Mouse (Mus musculus) forebrain, embryonic 14.5 days (tissue): ENCODE measurements at regions not wholly inside any gene's neighbourhood (a gene's known extent, or its start where the extent isn't known, plus 50 kb on each side); places are given as distances from the start of the nearest gene placed in this dataset. TPM values are rescaled to one million over a fixed set of nuclear protein-coding genes. Genes with fewer than 3 reads are reported as not detected.

Source experiments
- ATAC-seq: fragments of 200-750 bp; cut with Nextera tagmentation; 2 replicates; pipeline ENCODE4 v1.8.0; 2017; ENCODE audit warnings: mild to moderate bottlenecking, moderate library complexity
- DNase-seq: peaks from one replicate; pipeline ENCODE4 v3.0.0-alpha.2; 2015; ENCODE audit warnings: low spot score
- H3K27ac ChIP-seq: fragments of 300-500 bp; sonication (generic); 2 replicates; pipeline ENCODE4 v1.5.1; 2014; ENCODE audit warnings: low read depth, mild to moderate bottlenecking, control low read depth, low read length, moderate library complexity
- H3K27me3 ChIP-seq: fragments of 300-500 bp; sonication (generic); replicated peaks from 2 replicates; pipeline ENCODE4 v1.6.1; 2014; ENCODE audit warnings: low read length, control low read depth, mixed read lengths; ENCODE audit not compliant: control insufficient read depth, insufficient read depth
- H3K36me3 ChIP-seq: fragments of 300-500 bp; sonication (generic); 2 replicates; pipeline ENCODE4 v1.6.1; 2014; ENCODE audit warnings: low read length, control low read depth; ENCODE audit not compliant: control insufficient read depth, insufficient read depth
- H3K4me1 ChIP-seq: fragments of 300-500 bp; sonication (generic); 2 replicates; pipeline ENCODE4 v1.6.1; 2014; ENCODE audit warnings: antibody characterized with exemption, low read length, control low read depth; ENCODE audit not compliant: control insufficient read depth, insufficient read depth
- H3K4me2 ChIP-seq: fragments of 300-500 bp; sonication (generic); 2 replicates; pipeline ENCODE4 v1.6.1; 2014; ENCODE audit warnings: mild to moderate bottlenecking, control low read depth, low read length
- H3K4me3 ChIP-seq: fragments of 300-500 bp; sonication (generic); 2 replicates; pipeline ENCODE4 v1.5.1; 2014; ENCODE audit warnings: low read depth, low read length, control low read depth
- H3K9ac ChIP-seq: fragments of 300-500 bp; sonication (generic); 2 replicates; pipeline ENCODE4 v1.6.1; 2014; ENCODE audit warnings: mild to moderate bottlenecking, low read length, control low read depth, moderate library complexity
- H3K9me3 ChIP-seq: fragments of 300-500 bp; sonication (generic); replicated peaks from 2 replicates; pipeline ENCODE4 v1.6.1; 2016; ENCODE audit warnings: low read length, control low read depth, mixed read lengths; ENCODE audit not compliant: control insufficient read depth
- WGBS: fragments of 180-500 bp; shearing (Covaris S2); extraction: QIAGEN DNeasy Blood & Tissue Kit; methylation state at CpG from one replicate; pipeline ENCODE4 v1.1.7; 2014; 5-methylcytosine and 5-hydroxymethylcytosine counted together
- microRNA-seq: library from miRNA; unstranded; fragments of <30 nt; microRNA quantifications from one replicate; pipeline ENCODE4, GENCODE M21; 2016

GRCm38 (mm10) chr5:120356950-120357349, 74.5 kb upstream of the Lhx5 start:
- H3K4me3 ChIP-seq, result no peak overlapping the region
- 79% methylated on average over 4 of the region's 4 CpGs for WGBS
- H3K4me2 ChIP-seq, result no peak overlapping the region
- H3K9ac ChIP-seq, result no peak overlapping the region
- H3K9me3 ChIP-seq, result no peaks in the 10 kb centered on the region
- ATAC-seq (no peak), DNase-seq (no peak)
- H3K36me3 ChIP-seq, result no peaks in the 10 kb centered on the region
- H3K27ac ChIP-seq, result no peak overlapping the region
- H3K4me1 ChIP-seq, result no peaks in the 10 kb centered on the region
- no peaks in the 10 kb centered on the region for H3K27me3 ChIP-seq

- H3K27me3 ChIP-seq, result no peaks in the 10 kb centered on the region
- no peak overlapping the region for H3K9ac ChIP-seq
- 14% methylated on average over 18 of the region's 20 CpGs for WGBS
- no peak overlapping the region for H3K4me3 ChIP-seq
- no peak overlapping the region for H3K4me2 ChIP-seq
- peak; percentile 30 for DNase-seq
- no peaks in the 10 kb centered on the region for H3K9me3 ChIP-seq
- H3K27ac ChIP-seq, result no peak overlapping the region
- no peak; the same call in 1 of the 2 replicates for ATAC-seq
- no peaks in the 10 kb centered on the region for H3K4me1 ChIP-seq
- H3K36me3 ChIP-seq, result no peaks in the 10 kb centered on the region
Measured at GRCm38 (mm10) chr5:120358084-120358690, 73.3 kb upstream of the Lhx5 start.

- Histone ChIP-seq H3K27ac (peak overlapping the region; percentile 71), H3K27me3 (no peaks in the 10 kb centered on the region), H3K9me3 (no peaks in the 10 kb centered on the region), H3K4me1 (peaks cover 4% of the 10 kb centered on the region; the same call in 1 of the 2 replicates), H3K9ac (peak overlapping the region; percentile 32; the same call in 1 of the 2 replicates), H3K4me2 (peak overlapping the region; percentile 15; the same call in 1 of the 2 replicates), H3K4me3 (no peak overlapping the region), H3K36me3 (no peaks in the 10 kb centered on the region)
- 25% methylated on average over 10 of the region's 10 CpGs for WGBS
- ATAC-seq (peak; percentile 87), DNase-seq (peak; percentile 80)
Measured at GRCm38 (mm10) chr5:120365950-120366467, 65.5 kb upstream of the Lhx5 start.

DNA sequence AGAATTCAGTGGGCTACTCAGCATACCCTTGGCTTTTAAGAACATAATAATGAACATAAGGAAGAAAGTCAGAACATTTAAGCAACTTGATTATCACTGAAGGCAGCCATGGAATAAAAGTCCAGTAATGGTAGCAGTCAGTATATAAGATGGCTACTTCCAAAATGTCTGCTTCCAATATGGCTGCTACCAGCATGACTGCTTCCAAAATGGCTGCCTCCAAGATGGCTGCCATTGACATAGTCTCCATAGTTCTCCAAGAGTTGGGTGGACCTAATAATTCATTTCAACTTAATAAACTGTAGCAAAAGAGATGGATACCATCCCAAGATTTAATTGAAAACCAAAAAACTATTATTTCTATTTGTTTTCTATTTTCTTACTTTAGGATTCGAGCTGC, 62.7 kb upstream of the Lhx5 start:
- DNase-seq (no peak), ATAC-seq (no peak)
- no peak overlapping the region for H3K4me2 ChIP-seq
- H3K9me3 ChIP-seq, result no peaks in the 10 kb centered on the region
- no peak overlapping the region for H3K9ac ChIP-seq
- no peaks in the 10 kb centered on the region for H3K27me3 ChIP-seq
- no peak overlapping the region for H3K27ac ChIP-seq
- no peak overlapping the region for H3K4me3 ChIP-seq
- 98% methylated on average over 1 of the region's 1 CpGs for WGBS
- no peaks in the 10 kb centered on the region for H3K36me3 ChIP-seq
- peaks cover 9% of the 10 kb centered on the region; the same call in 1 of the 2 replicates for H3K4me1 ChIP-seq

- Histone ChIP-seq H3K27ac (no peak overlapping the region), H3K9me3 (no peaks in the 10 kb centered on the region), H3K36me3 (no peaks in the 10 kb centered on the region), H3K27me3 (no peaks in the 10 kb centered on the region), H3K4me3 (no peak overlapping the region), H3K4me1 (peaks cover 5% of the 10 kb centered on the region; the same call in 1 of the 2 replicates), H3K9ac (peak overlapping the region; percentile 42; the same call in 1 of the 2 replicates), H3K4me2 (0 out of 2 replicates have a peak overlapping the region, but pooled peaks have one; percentile 14)
- DNase-seq (peak; percentile 49), ATAC-seq (no peak)
- 2% methylated on average over 15 of the region's 15 CpGs for WGBS
Measured at GRCm38 (mm10) chr5:120371176-120371819, 60.2 kb upstream of the Lhx5 start.

- Histone ChIP-seq H3K4me1 (peaks cover 5% of the 10 kb centered on the region; the same call in 1 of the 2 replicates), H3K4me3 (no peak overlapping the region), H3K9ac (no peak overlapping the region), H3K27me3 (no peaks in the 10 kb centered on the region), H3K9me3 (no peaks in the 10 kb centered on the region), H3K36me3 (no peaks in the 10 kb centered on the region), H3K27ac (no peak overlapping the region), H3K4me2 (no peak overlapping the region)
- ATAC-seq (no peak), DNase-seq (no peak)
- 94% methylated on average over 7 of the region's 7 CpGs for WGBS
Measured at GRCm38 (mm10) chr5:120373426-120373825, 58.1 kb upstream of the Lhx5 start.

Small RNAs in the stretch of these regions (microRNA-seq; reads per million reads assigned to microRNA genes)
- gene Gm26474, result not detected
